ENCODE assay signal across 9 mouse cellular contexts in the genomic region with DNA sequence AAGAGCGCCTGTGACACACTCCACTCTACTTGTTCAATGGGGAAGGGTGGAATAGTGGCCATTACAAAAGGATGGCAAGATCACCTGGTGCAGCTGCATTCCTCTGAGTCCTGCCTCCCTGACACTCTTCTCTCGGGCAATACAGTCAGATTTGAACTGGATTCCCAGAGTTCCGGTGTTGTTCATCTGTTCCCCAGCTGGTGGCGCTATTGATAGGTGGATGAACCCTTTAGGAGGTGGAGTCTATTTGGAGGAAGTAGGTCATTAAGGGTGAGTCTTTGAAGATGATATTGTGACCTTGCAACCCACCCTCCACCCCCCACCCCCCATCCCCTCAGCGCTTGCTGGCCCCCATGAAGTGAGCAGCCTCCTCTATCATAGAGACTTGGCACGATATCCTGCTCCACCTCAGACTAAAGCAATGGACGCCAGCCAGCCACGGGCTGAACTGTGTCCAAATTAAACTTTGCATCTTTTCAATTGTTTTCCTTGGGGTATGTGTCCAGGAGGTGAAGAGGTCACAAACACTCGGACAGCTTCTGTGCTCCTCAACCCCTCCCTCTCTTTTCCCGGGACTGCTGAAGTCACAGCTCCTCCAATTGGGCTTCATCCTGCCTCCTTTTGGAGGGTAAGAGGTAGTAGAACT.
A peak's percentile ranks its signal among the peaks of the same experiment; 100 is the strongest.
DNase-seq lines count a peak whose midpoint lies in the region; ATAC-seq and TF ChIP-seq lines count a peak whose summit lies in the region.
"Had no signal": no experiment of that assay in that cellular context is flagged by ENCODE, and none has a peak within 500 bp of the region (broad histone marks: within the 10 kb centered on the region; RNA-seq: fewer than 3 reads in every experiment).

No protein-coding gene starts in this region.

- H3K4me2 ChIP-seq in intestine, postnatal 0 days (replicated peaks; ENCODE audit: low read depth) = no peak overlapping the region
- H3K4me2 ChIP-seq in intestine, embryonic 16.5 days (ENCODE audit: low read depth, low read length) = no peak overlapping the region
- no peak overlapping the region for H3K4me2 ChIP-seq in intestine, embryonic 15.5 days (replicated peaks)

- H3K27ac ChIP-seq in intestine, postnatal 0 days (ENCODE audit: low read depth, low read length) = no peak overlapping the region
- no peak overlapping the region for H3K27ac ChIP-seq in intestine, embryonic 16.5 days (ENCODE audit: low read length)
- H3K27ac ChIP-seq in ES-E14 (ENCODE audit: insufficient read depth, low read depth, low read length, poor library complexity, severe bottlenecking) = no peak overlapping the region
- H3K27ac ChIP-seq in cerebellum, adult 2 months (ENCODE audit: insufficient read depth, low read length) = no peak overlapping the region
- H3K27ac ChIP-seq in intestine, embryonic 15.5 days = no peak overlapping the region

- no peak for ATAC-seq in intestine, postnatal 0 days
- ATAC-seq in intestine, embryonic 16.5 days = no peak
- ATAC-seq in intestine, embryonic 15.5 days = no peak

- WGBS in intestine, postnatal 0 days = 63% methylated on average over 10 of the region's 10 CpGs
- WGBS in intestine, embryonic 16.5 days = 62% methylated on average over 10 of the region's 10 CpGs
- WGBS in cerebellum, adult 2 months = 30% methylated on average over 10 of the region's 10 CpGs
- 65% methylated on average over 10 of the region's 10 CpGs for WGBS in intestine, embryonic 15.5 days

- no peak overlapping the region for H3K9ac ChIP-seq in intestine, postnatal 0 days (ENCODE audit: low read depth, low read length)
- no peak overlapping the region for H3K9ac ChIP-seq in intestine, embryonic 16.5 days (ENCODE audit: low read depth, low read length)
- H3K9ac ChIP-seq in ES-E14 (ENCODE audit: insufficient read depth, low read depth, low read length, poor library complexity, severe bottlenecking) = no peak overlapping the region
- H3K9ac ChIP-seq in intestine, embryonic 15.5 days = no peak overlapping the region

- DNase-seq in 3T3-L1 (ENCODE audit: low read depth, low spot score) = peak; percentile 51
- peak; percentile 74 for DNase-seq in ES-E14 (ENCODE audit: low read depth, low spot score)
- DNase-seq in cerebellum, adult 2 months = peak; percentile 41 to 61
- peak; percentile 23 to 66 for DNase-seq in kidney, postnatal 36 days
- DNase-seq in retina, embryonic 14.5 days (ENCODE audit: low spot score) = peak; percentile 62

- peak; percentile 62 for TF ChIP-seq CTCF in intestine, postnatal 0 days (IDR thresholded peaks at IDR 0.05; ENCODE audit: low read depth)
- peak; percentile 27; the same call in 1 of the 2 replicates for TF ChIP-seq CTCF in cerebellum, adult 2 months (IDR thresholded peaks at IDR 0.05; ENCODE audit: borderline replicate concordance, insufficient read depth, low read depth, low read length)

- H3K4me3 ChIP-seq in intestine, postnatal 0 days (ENCODE audit: low read depth, low read length) = no peak overlapping the region
- H3K4me3 ChIP-seq in intestine, embryonic 16.5 days (ENCODE audit: low read length) = no peak overlapping the region
- no peak overlapping the region for H3K4me3 ChIP-seq in ES-E14 (ENCODE audit: insufficient read depth in 1 of 2, low read depth in 1 of 2, low read length in 2 of 2, poor library complexity in 1 of 2, severe bottlenecking in 1 of 2)
- no peak overlapping the region for H3K4me3 ChIP-seq in cerebellum, adult 2 months (replicated peaks; ENCODE audit: insufficient read depth, low read depth, low read length)
- H3K4me3 ChIP-seq in intestine, embryonic 15.5 days (replicated peaks) = no peak overlapping the region
- H3K4me3 ChIP-seq: myocyte had no signal

- in situ Hi-C loops in ES-E14 (cut with MboI; ENCODE audit: low sequenced_read_pairs in 2 of 2, unreplicated experiment in 2 of 2) = no loop called here

- TF ChIP-seq POLR2A in cerebellum, adult 2 months (IDR thresholded peaks at IDR 0.05; ENCODE audit: borderline replicate concordance, insufficient read depth, low read length) = no peak

- H3K4me1 ChIP-seq in intestine, postnatal 0 days (replicated peaks; ENCODE audit: control insufficient read depth, insufficient read depth, low read length) = no peaks in the 10 kb centered on the region
- peaks cover 4% of the 10 kb centered on the region for H3K4me1 ChIP-seq in intestine, embryonic 16.5 days (ENCODE audit: control insufficient read depth, insufficient read depth, low read length)
- peaks cover 0 to 13% of the 10 kb centered on the region in 2 experiments; a peak in 2 of 4 replicates for H3K4me1 ChIP-seq in ES-E14 (ENCODE audit: control insufficient read depth in 2 of 2, insufficient read depth in 2 of 2, low read length in 2 of 2, poor library complexity in 1 of 2)
- H3K4me1 ChIP-seq in cerebellum, adult 2 months (ENCODE audit: control insufficient read depth, insufficient read depth, low read length) = no peaks in the 10 kb centered on the region
- peaks cover 3% of the 10 kb centered on the region for H3K4me1 ChIP-seq in intestine, embryonic 15.5 days (replicated peaks)

- no peaks in the 10 kb centered on the region for H3K36me3 ChIP-seq in intestine, postnatal 0 days (ENCODE audit: control insufficient read depth, insufficient read depth)
- no peaks in the 10 kb centered on the region for H3K36me3 ChIP-seq in intestine, embryonic 16.5 days (ENCODE audit: control insufficient read depth, insufficient read depth, low read length)
- H3K36me3 ChIP-seq in ES-E14 (ENCODE audit: control insufficient read depth, insufficient read depth, low read length, poor library complexity, severe bottlenecking) = no peaks in the 10 kb centered on the region
- H3K36me3 ChIP-seq in intestine, embryonic 15.5 days = no peaks in the 10 kb centered on the region

- no peaks in the 10 kb centered on the region for H3K27me3 ChIP-seq in intestine, postnatal 0 days (replicated peaks; ENCODE audit: control insufficient read depth, insufficient read depth, low read length)
- H3K27me3 ChIP-seq in intestine, embryonic 16.5 days (replicated peaks; ENCODE audit: control insufficient read depth, insufficient read depth, low read length) = no peaks in the 10 kb centered on the region
- H3K27me3 ChIP-seq in cerebellum, adult 2 months (ENCODE audit: control insufficient read depth, insufficient read depth, low read length) = no peaks in the 10 kb centered on the region
- no peaks in the 10 kb centered on the region for H3K27me3 ChIP-seq in intestine, embryonic 15.5 days (replicated peaks)

- H3K9me3 ChIP-seq in intestine, postnatal 0 days (ENCODE audit: control insufficient read depth) = no peaks in the 10 kb centered on the region
- H3K9me3 ChIP-seq in intestine, embryonic 16.5 days (ENCODE audit: control insufficient read depth, low read length) = no peaks in the 10 kb centered on the region; the same call in 1 of the 2 replicates
- no peaks in the 10 kb centered on the region for H3K9me3 ChIP-seq in ES-E14 (ENCODE audit: control insufficient read depth, insufficient read depth, low read depth, low read length)
- H3K9me3 ChIP-seq in intestine, embryonic 15.5 days = 0 out of 2 replicates have a peak, but pooled peaks cover 2% of the 10 kb centered on the region

TF ChIP-seq in ES-E14, 5 proteins besides CTCF, POLR2A, EP300 and RAD21:
- TF ChIP-seq ZC3H11A (IDR thresholded peaks at IDR 0.05; ENCODE audit: borderline replicate concordance, low read depth, low read length) (no peak), HCFC1 (IDR thresholded peaks at IDR 0.05; ENCODE audit: borderline replicate concordance, insufficient read depth, low read length) (no peak), CHD2 (IDR thresholded peaks at IDR 0.05; ENCODE audit: low read depth, low read length) (no peak)
